Mouse (Mus musculus): ENCODE measurements around the gene Cdh24. TPM values are rescaled to one million over a fixed set of nuclear protein-coding genes. Genes with fewer than 3 reads are reported as not detected.

Gene Cdh24
- polyA plus RNA-seq (2012; rRNA removed) (50.0 and 74.9 TPM in 2 replicates), polyA plus RNA-seq (2014; fragmentation: Nextera tagmentation; extraction: Ambion mirVana) (5.7 and 6.4 TPM in 2 replicates)

DNA sequence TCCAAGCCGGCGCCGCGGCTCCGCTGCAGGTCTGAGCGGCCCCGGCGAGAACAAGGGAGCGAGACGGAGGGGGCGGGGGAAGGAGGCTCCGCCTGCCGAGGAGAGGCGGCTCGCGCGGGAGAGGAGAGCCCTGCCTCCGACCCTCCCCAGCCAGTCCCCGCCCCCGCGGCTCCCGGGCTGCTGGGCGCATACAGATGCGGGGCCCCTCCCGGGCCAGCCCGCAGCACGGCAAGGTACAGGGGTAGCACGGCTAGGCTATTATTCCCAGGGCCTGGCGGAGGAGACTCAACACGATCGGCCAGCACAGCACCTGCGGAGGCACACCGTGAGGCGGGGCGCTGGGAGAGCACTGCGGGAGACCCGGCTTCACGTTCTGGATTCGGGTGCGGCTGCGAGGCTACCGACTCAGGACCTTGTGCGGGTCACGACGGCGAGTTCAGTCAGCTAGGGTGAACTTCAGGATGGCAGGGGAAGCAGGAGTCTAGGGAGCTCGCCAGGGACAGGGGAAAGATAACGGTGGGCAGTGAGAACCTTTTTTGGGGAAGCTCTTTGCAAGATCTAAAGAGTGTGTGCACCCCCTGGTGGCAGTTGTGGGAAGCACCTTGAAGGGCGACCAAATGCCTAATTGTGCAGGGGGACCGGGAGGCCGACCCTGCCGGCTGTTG, at the start of gene Cdh24:
TSS of gene Cdh24 (minus strand) at position 60 of the 665 bp plus-strand sequence.
- H3K27me3 ChIP-seq (ENCODE audit: control insufficient read depth, insufficient read depth, low read length) = no peaks in the 10 kb centered on the region
- H3K36me3 ChIP-seq (ENCODE audit: control insufficient read depth, insufficient read depth, low read length) = peaks cover 66% of the 10 kb centered on the region
- H3K9ac ChIP-seq (ENCODE audit: low read depth, low read length, severe bottlenecking) = peak within 1 kb of the TSS; percentile 81
- H3K27ac ChIP-seq (replicated peaks; ENCODE audit: low read depth, low read length) = peak within 1 kb of the TSS; percentile 63
- under 1% methylated on average over 38 of the region's 52 CpGs for WGBS
- peak within 1 kb of the TSS; percentile 88 for H3K4me2 ChIP-seq (replicated peaks; ENCODE audit: low read depth, low read length, severe bottlenecking)
- no peaks in the 10 kb centered on the region for H3K9me3 ChIP-seq (ENCODE audit: control insufficient read depth, low read length)
- ATAC-seq (ENCODE audit: low FRiP score, low read depth) = peak; percentile 92
- H3K4me1 ChIP-seq (ENCODE audit: control insufficient read depth, insufficient read depth, low read length) = peaks cover 10% of the 10 kb centered on the region
- peak within 1 kb of the TSS; percentile 77 for H3K4me3 ChIP-seq (replicated peaks; ENCODE audit: low read length)
- TF ChIP-seq POLR2A (IDR thresholded peaks at IDR 0.05; ENCODE audit: borderline replicate concordance, extremely low read depth, insufficient read depth, insufficient read length) = peak; percentile 81; the same call in 1 of the 2 replicates
- DNase-seq (ENCODE audit: low spot score) = peak; percentile 88

DNA sequence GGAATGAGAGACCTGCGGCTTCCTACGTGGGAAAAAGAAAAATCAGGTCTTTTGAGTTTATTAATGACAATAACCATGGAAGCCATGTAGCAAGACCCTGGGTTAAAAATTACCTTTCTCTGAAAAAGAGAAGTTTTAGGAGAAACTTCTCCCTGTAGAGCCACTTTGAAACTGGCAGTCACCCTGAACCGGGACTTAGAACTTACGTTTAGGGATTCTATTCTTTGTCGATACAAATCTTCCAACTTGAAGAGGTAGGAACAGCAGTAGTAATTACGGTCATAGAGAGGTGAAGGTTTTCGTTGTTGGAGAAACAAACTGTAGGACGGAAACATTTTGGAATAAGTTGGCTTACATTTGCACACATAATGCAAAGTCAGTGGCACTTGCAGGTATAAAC, 46.1 kb upstream of the Cdh24 start:
- H3K27me3 ChIP-seq (ENCODE audit: control insufficient read depth, insufficient read depth, low read length) = no peaks in the 10 kb centered on the region
- H3K9me3 ChIP-seq (ENCODE audit: control insufficient read depth, low read length) = no peaks in the 10 kb centered on the region
- 3% methylated on average over 8 of the region's 8 CpGs for WGBS
- H3K36me3 ChIP-seq (ENCODE audit: control insufficient read depth, insufficient read depth, low read length) = peaks cover 32% of the 10 kb centered on the region
- peaks cover 18% of the 10 kb centered on the region for H3K4me1 ChIP-seq (ENCODE audit: control insufficient read depth, insufficient read depth, low read length)
- peak overlapping the region; percentile 85 for H3K4me3 ChIP-seq (replicated peaks; ENCODE audit: low read length)
- ATAC-seq (ENCODE audit: low FRiP score, low read depth) (no peak), DNase-seq (ENCODE audit: low spot score) (no peak)
- TF ChIP-seq POLR2A (IDR thresholded peaks at IDR 0.05; ENCODE audit: borderline replicate concordance, extremely low read depth, insufficient read depth, insufficient read length) = no peak
- peak overlapping the region; percentile 63 for H3K27ac ChIP-seq (replicated peaks; ENCODE audit: low read depth, low read length)
- peak overlapping the region; percentile 97 for H3K9ac ChIP-seq (ENCODE audit: low read depth, low read length, severe bottlenecking)
- H3K4me2 ChIP-seq (replicated peaks; ENCODE audit: low read depth, low read length, severe bottlenecking) = peak overlapping the region; percentile 69

DNA sequence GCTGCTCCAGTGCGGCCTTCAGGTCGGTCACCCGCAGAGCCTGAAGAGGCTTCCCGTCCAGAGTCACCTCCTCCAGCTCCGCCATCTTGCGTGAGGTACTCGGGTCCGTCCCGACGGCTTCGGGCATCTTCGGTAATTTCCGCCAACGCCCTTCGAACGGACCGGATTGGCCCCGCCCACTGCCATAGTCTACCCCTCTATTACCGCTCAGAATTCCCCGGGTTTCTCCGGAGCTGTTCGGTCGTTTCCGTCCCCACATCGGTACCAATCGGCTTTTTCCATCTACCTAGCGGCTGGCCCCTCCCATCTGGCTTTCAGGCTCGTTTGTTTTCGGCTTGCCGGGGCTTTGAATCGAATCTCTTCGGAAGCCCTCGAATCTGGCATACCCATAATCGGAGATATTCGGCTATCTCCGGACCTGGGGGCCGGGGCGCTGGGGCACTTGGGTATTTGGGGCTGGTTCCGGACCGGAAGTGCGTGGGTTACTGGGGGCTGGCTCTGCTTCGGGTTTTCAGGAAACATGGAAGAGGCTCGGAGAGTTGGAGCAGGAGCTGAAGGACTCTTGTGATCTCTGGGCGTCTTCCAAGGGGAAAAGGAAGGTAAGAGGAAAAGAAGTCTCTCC, 45.5 kb upstream of the Cdh24 start, which contains the start of gene Acin1:
TSS of gene Acin1 (minus strand) at position 410 of the 622 bp plus-strand sequence.
- Histone ChIP-seq H3K4me1 (ENCODE audit: control insufficient read depth, insufficient read depth, low read length) (peaks cover 18% of the 10 kb centered on the region), H3K9me3 (ENCODE audit: control insufficient read depth, low read length) (no peaks in the 10 kb centered on the region), H3K4me2 (replicated peaks; ENCODE audit: low read depth, low read length, severe bottlenecking) (peak within 1 kb of the TSS; percentile 69), H3K9ac (ENCODE audit: low read depth, low read length, severe bottlenecking) (peak within 1 kb of the TSS; percentile 97), H3K27me3 (ENCODE audit: control insufficient read depth, insufficient read depth, low read length) (no peaks in the 10 kb centered on the region), H3K27ac (replicated peaks; ENCODE audit: low read depth, low read length) (peak within 1 kb of the TSS; percentile 95), H3K36me3 (ENCODE audit: control insufficient read depth, insufficient read depth, low read length) (peaks cover 37% of the 10 kb centered on the region), H3K4me3 (replicated peaks; ENCODE audit: low read length) (peak within 1 kb of the TSS; percentile 85)
- ATAC-seq (ENCODE audit: low FRiP score, low read depth) (peak; percentile 96), DNase-seq (ENCODE audit: low spot score) (peak; percentile 100)
- TF ChIP-seq POLR2A (IDR thresholded peaks at IDR 0.05; ENCODE audit: borderline replicate concordance, extremely low read depth, insufficient read depth, insufficient read length) = peak; percentile 78; the same call in 1 of the 2 replicates
- WGBS = under 1% methylated on average over 40 of the region's 44 CpGs

DNA sequence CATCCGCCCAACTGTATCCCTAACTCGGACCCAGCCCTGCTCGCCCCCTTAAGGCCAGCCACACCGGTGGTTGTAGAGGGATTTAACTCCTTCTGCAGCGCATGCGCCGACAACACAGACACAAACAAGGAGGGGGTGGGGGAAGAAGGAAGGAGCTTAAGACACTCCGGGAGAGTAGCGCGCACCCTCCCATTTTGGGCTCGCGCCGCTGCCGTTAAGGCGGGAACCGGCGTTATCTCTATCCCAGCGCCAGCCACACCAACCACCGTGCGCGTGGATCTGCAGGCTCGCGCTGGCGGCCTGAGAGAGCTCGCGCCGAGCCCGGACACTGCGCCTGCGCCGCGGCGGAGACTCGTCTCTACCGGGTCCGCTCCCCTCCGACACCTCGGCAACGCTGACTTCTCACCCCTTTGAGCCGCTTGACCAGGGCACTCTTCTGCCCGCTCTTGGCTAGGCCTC, 44.9 kb upstream of the Cdh24 start, which contains the start of gene 1700123O20Rik:
TSS of gene 1700123O20Rik (plus strand) at position 154 of the 459 bp plus-strand sequence.
- ATAC-seq (ENCODE audit: low FRiP score, low read depth) = peak; percentile 79
- H3K36me3 ChIP-seq (ENCODE audit: control insufficient read depth, insufficient read depth, low read length) = peaks cover 37% of the 10 kb centered on the region
- H3K4me1 ChIP-seq (ENCODE audit: control insufficient read depth, insufficient read depth, low read length) = peaks cover 18% of the 10 kb centered on the region
- no peaks in the 10 kb centered on the region for H3K27me3 ChIP-seq (ENCODE audit: control insufficient read depth, insufficient read depth, low read length)
- peak within 1 kb of the TSS; percentile 97 for H3K9ac ChIP-seq (ENCODE audit: low read depth, low read length, severe bottlenecking)
- H3K27ac ChIP-seq (replicated peaks; ENCODE audit: low read depth, low read length) = peak within 1 kb of the TSS; percentile 95
- TF ChIP-seq POLR2A (IDR thresholded peaks at IDR 0.05; ENCODE audit: borderline replicate concordance, extremely low read depth, insufficient read depth, insufficient read length) = no peak
- H3K4me2 ChIP-seq (replicated peaks; ENCODE audit: low read depth, low read length, severe bottlenecking) = peak within 1 kb of the TSS; percentile 69
- peak within 1 kb of the TSS; percentile 85 for H3K4me3 ChIP-seq (replicated peaks; ENCODE audit: low read length)
- 0% methylated on average over 26 of the region's 41 CpGs for WGBS
- peak; percentile 73 for DNase-seq (ENCODE audit: low spot score)
- no peaks in the 10 kb centered on the region for H3K9me3 ChIP-seq (ENCODE audit: control insufficient read depth, low read length)

DNA sequence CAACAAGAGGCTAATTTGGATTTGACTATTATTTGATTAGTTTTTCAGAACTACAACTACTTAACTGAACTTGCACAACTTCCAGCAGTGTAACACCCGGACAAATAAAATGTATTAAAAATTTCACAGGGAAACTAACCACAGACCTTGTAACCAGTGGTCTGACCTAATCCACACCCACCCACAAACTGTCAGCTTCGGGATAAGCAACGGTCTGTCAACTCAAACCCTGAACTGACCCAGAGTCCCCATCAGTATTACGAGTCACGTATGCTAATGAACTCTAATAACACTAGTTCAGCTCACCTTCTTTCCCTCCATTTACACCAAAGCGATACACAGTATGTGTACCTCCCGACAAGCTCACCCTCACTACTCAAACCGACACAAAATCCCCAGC, 44.3 kb upstream of the Cdh24 start:
- Histone ChIP-seq H3K4me1 (ENCODE audit: control insufficient read depth, insufficient read depth, low read length) (peaks cover 18% of the 10 kb centered on the region), H3K4me3 (replicated peaks; ENCODE audit: low read length) (peak overlapping the region; percentile 85), H3K4me2 (replicated peaks; ENCODE audit: low read depth, low read length, severe bottlenecking) (peak overlapping the region; percentile 59), H3K9me3 (ENCODE audit: control insufficient read depth, low read length) (no peaks in the 10 kb centered on the region), H3K27ac (replicated peaks; ENCODE audit: low read depth, low read length) (peak overlapping the region; percentile 95; the same call in 1 of the 2 replicates), H3K36me3 (ENCODE audit: control insufficient read depth, insufficient read depth, low read length) (peaks cover 31% of the 10 kb centered on the region), H3K27me3 (ENCODE audit: control insufficient read depth, insufficient read depth, low read length) (no peaks in the 10 kb centered on the region), H3K9ac (ENCODE audit: low read depth, low read length, severe bottlenecking) (peak overlapping the region; percentile 97)
- no peak for DNase-seq (ENCODE audit: low spot score)
- 6% methylated on average over 8 of the region's 8 CpGs for WGBS
- ATAC-seq (ENCODE audit: low FRiP score, low read depth) = no peak
- no peak for TF ChIP-seq POLR2A (IDR thresholded peaks at IDR 0.05; ENCODE audit: borderline replicate concordance, extremely low read depth, insufficient read depth, insufficient read length)

All from limb, embryonic 14.5 days (tissue).